Mouse (Mus musculus): ENCODE data around the gene Wipf2. TPM values are rescaled to one million over a fixed set of nuclear protein-coding genes. Genes with fewer than 3 reads are reported as not detected.

Gene Wipf2
- polyA plus RNA-seq, 1 experiment from 2014 or later = 6.3 TPM

GRCm38 (mm10) chr11:98925868-98926311 is 62.5 kb downstream of the Wipf2 start:
- no peaks in the 10 kb centered on the region for H3K9me3 ChIP-seq (ENCODE audit: control insufficient read depth, low read length)
- H3K27ac ChIP-seq (replicated peaks; ENCODE audit: low read depth, low read length) = peak overlapping the region; percentile 94
- peaks cover 76% of the 10 kb centered on the region for H3K4me1 ChIP-seq (ENCODE audit: control insufficient read depth, insufficient read depth, low read length)
- H3K4me3 ChIP-seq (ENCODE audit: low read depth, low read length) = no peak overlapping the region
- H3K36me3 ChIP-seq (ENCODE audit: control insufficient read depth, insufficient read depth, low read length) = no peaks in the 10 kb centered on the region
- ATAC-seq (ENCODE audit: insufficient number of reproducible peaks, low FRiP score, low TSS enrichment, low read depth) (peak; percentile 74), DNase-seq (ENCODE audit: low spot score) (peak; percentile 93)
- 0% methylated on average over 12 of the region's 12 CpGs for WGBS
- peak overlapping the region; percentile 32 for H3K9ac ChIP-seq (ENCODE audit: low read length)
- H3K27me3 ChIP-seq (ENCODE audit: control insufficient read depth, insufficient read depth, low read length) = no peaks in the 10 kb centered on the region
- peak overlapping the region; percentile 24 for H3K4me2 ChIP-seq (ENCODE audit: low read depth, severe bottlenecking)

GRCm38 (mm10) chr11:98926553-98926952 is 63.1 kb downstream of the Wipf2 start:
- WGBS = 42% methylated on average over 7 of the region's 7 CpGs
- no peak overlapping the region; the same call in 1 of the 2 replicates for H3K9ac ChIP-seq (ENCODE audit: low read length)
- DNase-seq (ENCODE audit: low spot score) (no peak), ATAC-seq (ENCODE audit: insufficient number of reproducible peaks, low FRiP score, low TSS enrichment, low read depth) (no peak)
- peak overlapping the region; percentile 24 for H3K4me2 ChIP-seq (ENCODE audit: low read depth, severe bottlenecking)
- H3K36me3 ChIP-seq (ENCODE audit: control insufficient read depth, insufficient read depth, low read length) = no peaks in the 10 kb centered on the region
- no peaks in the 10 kb centered on the region for H3K27me3 ChIP-seq (ENCODE audit: control insufficient read depth, insufficient read depth, low read length)
- peak overlapping the region; percentile 94 for H3K27ac ChIP-seq (replicated peaks; ENCODE audit: low read depth, low read length)
- no peak overlapping the region for H3K4me3 ChIP-seq (ENCODE audit: low read depth, low read length)
- H3K9me3 ChIP-seq (ENCODE audit: control insufficient read depth, low read length) = no peaks in the 10 kb centered on the region
- H3K4me1 ChIP-seq (ENCODE audit: control insufficient read depth, insufficient read depth, low read length) = peaks cover 83% of the 10 kb centered on the region

GRCm38 (mm10) chr11:98927438-98928076 is 64.1 kb downstream of the Wipf2 start, which contains the start of gene Rara:
Gene Rara, plus strand, starts transcription at chr11:98927818.
- H3K36me3 ChIP-seq (ENCODE audit: control insufficient read depth, insufficient read depth, low read length) = no peaks in the 10 kb centered on the region
- WGBS = 4% methylated on average over 21 of the region's 21 CpGs
- H3K9ac ChIP-seq (ENCODE audit: low read length) = peak within 1 kb of the TSS; percentile 82
- H3K4me1 ChIP-seq (ENCODE audit: control insufficient read depth, insufficient read depth, low read length) = peaks cover 88% of the 10 kb centered on the region
- peak within 1 kb of the TSS; percentile 94 for H3K27ac ChIP-seq (replicated peaks; ENCODE audit: low read depth, low read length)
- peak within 1 kb of the TSS; percentile 95 for H3K4me2 ChIP-seq (ENCODE audit: low read depth, severe bottlenecking)
- no peaks in the 10 kb centered on the region for H3K9me3 ChIP-seq (ENCODE audit: control insufficient read depth, low read length)
- no peak for ATAC-seq (ENCODE audit: insufficient number of reproducible peaks, low FRiP score, low TSS enrichment, low read depth)
- no peaks in the 10 kb centered on the region for H3K27me3 ChIP-seq (ENCODE audit: control insufficient read depth, insufficient read depth, low read length)
- DNase-seq (ENCODE audit: low spot score) = peak; percentile 75
- peak within 1 kb of the TSS; percentile 70 for H3K4me3 ChIP-seq (ENCODE audit: low read depth, low read length)

- Histone ChIP-seq H3K4me3 (ENCODE audit: low read depth, low read length) (peak overlapping the region; percentile 70), H3K9me3 (ENCODE audit: control insufficient read depth, low read length) (no peaks in the 10 kb centered on the region), H3K4me2 (ENCODE audit: low read depth, severe bottlenecking) (peak overlapping the region; percentile 95), H3K27me3 (ENCODE audit: control insufficient read depth, insufficient read depth, low read length) (no peaks in the 10 kb centered on the region), H3K9ac (ENCODE audit: low read length) (peak overlapping the region; percentile 82), H3K4me1 (ENCODE audit: control insufficient read depth, insufficient read depth, low read length) (peaks cover 90% of the 10 kb centered on the region), H3K36me3 (ENCODE audit: control insufficient read depth, insufficient read depth, low read length) (no peaks in the 10 kb centered on the region), H3K27ac (replicated peaks; ENCODE audit: low read depth, low read length) (peak overlapping the region; percentile 62; the same call in 1 of the 2 replicates)
- ATAC-seq (ENCODE audit: insufficient number of reproducible peaks, low FRiP score, low TSS enrichment, low read depth) (no peak), DNase-seq (ENCODE audit: low spot score) (no peak)
- 7% methylated on average over 12 of the region's 12 CpGs for WGBS
These were observed 64.9 kb downstream of the Wipf2 start for GRCm38 (mm10) chr11:98928186-98928893.

- Histone ChIP-seq H3K4me1 (ENCODE audit: control insufficient read depth, insufficient read depth, low read length) (peaks cover 82% of the 10 kb centered on the region), H3K9me3 (ENCODE audit: control insufficient read depth, low read length) (no peaks in the 10 kb centered on the region), H3K9ac (ENCODE audit: low read length) (peak overlapping the region; percentile 23), H3K27ac (replicated peaks; ENCODE audit: low read depth, low read length) (no peak overlapping the region; the same call in 1 of the 2 replicates), H3K27me3 (ENCODE audit: control insufficient read depth, insufficient read depth, low read length) (no peaks in the 10 kb centered on the region), H3K36me3 (ENCODE audit: control insufficient read depth, insufficient read depth, low read length) (no peaks in the 10 kb centered on the region), H3K4me2 (ENCODE audit: low read depth, severe bottlenecking) (peak overlapping the region; percentile 95), H3K4me3 (ENCODE audit: low read depth, low read length) (no peak overlapping the region)
- ATAC-seq (ENCODE audit: insufficient number of reproducible peaks, low FRiP score, low TSS enrichment, low read depth) = no peak
- WGBS = 13% methylated on average over 9 of the region's 9 CpGs
- DNase-seq (ENCODE audit: low spot score) = no peak
These were observed 66.1 kb downstream of the Wipf2 start for GRCm38 (mm10) chr11:98929503-98929902.

GRCm38 (mm10) chr11:98930127-98930601 is 66.7 kb downstream of the Wipf2 start:
- H3K27me3 ChIP-seq (ENCODE audit: control insufficient read depth, insufficient read depth, low read length) = no peaks in the 10 kb centered on the region
- H3K36me3 ChIP-seq (ENCODE audit: control insufficient read depth, insufficient read depth, low read length) = no peaks in the 10 kb centered on the region
- no peak overlapping the region for H3K4me3 ChIP-seq (ENCODE audit: low read depth, low read length)
- WGBS = 49% methylated on average over 7 of the region's 7 CpGs
- no peaks in the 10 kb centered on the region for H3K9me3 ChIP-seq (ENCODE audit: control insufficient read depth, low read length)
- H3K27ac ChIP-seq (replicated peaks; ENCODE audit: low read depth, low read length) = peak overlapping the region; percentile 59
- no peak for DNase-seq (ENCODE audit: low spot score)
- 0 out of 2 replicates have a peak overlapping the region, but pooled peaks have one; percentile 17 for H3K9ac ChIP-seq (ENCODE audit: low read length)
- H3K4me1 ChIP-seq (ENCODE audit: control insufficient read depth, insufficient read depth, low read length) = peaks cover 77% of the 10 kb centered on the region
- peak overlapping the region; percentile 95; the same call in 1 of the 2 replicates for H3K4me2 ChIP-seq (ENCODE audit: low read depth, severe bottlenecking)
- ATAC-seq (ENCODE audit: insufficient number of reproducible peaks, low FRiP score, low TSS enrichment, low read depth) = no peak

- Histone ChIP-seq H3K4me1 (ENCODE audit: control insufficient read depth, insufficient read depth, low read length) (peaks cover 78% of the 10 kb centered on the region), H3K4me2 (ENCODE audit: low read depth, severe bottlenecking) (peak overlapping the region; percentile 39), H3K27ac (replicated peaks; ENCODE audit: low read depth, low read length) (peak overlapping the region; percentile 84), H3K27me3 (ENCODE audit: control insufficient read depth, insufficient read depth, low read length) (no peaks in the 10 kb centered on the region), H3K4me3 (ENCODE audit: low read depth, low read length) (no peak overlapping the region), H3K9me3 (ENCODE audit: control insufficient read depth, low read length) (no peaks in the 10 kb centered on the region), H3K36me3 (ENCODE audit: control insufficient read depth, insufficient read depth, low read length) (no peaks in the 10 kb centered on the region), H3K9ac (ENCODE audit: low read length) (peak overlapping the region; percentile 43)
- ATAC-seq (ENCODE audit: insufficient number of reproducible peaks, low FRiP score, low TSS enrichment, low read depth) (no peak), DNase-seq (ENCODE audit: low spot score) (no peak)
- WGBS = 35% methylated on average over 10 of the region's 10 CpGs
These were observed 67.5 kb downstream of the Wipf2 start for GRCm38 (mm10) chr11:98930773-98931512.

Measured in limb, embryonic 11.5 days (tissue).